Mouse (Mus musculus) intestine, embryonic 14.5 days (tissue): ENCODE results near the gene Nkrf. TPM values are rescaled to one million over a fixed set of nuclear protein-coding genes. Genes with fewer than 3 reads are reported as not detected.
"Not testable (repeated sequence)": the region's sequence is repeated elsewhere in the genome, so short reads cannot be mapped to it uniquely, and the experiment has no call there.

Experiments used
- ATAC-seq: fragments of 200-750 bp; cut with Nextera tagmentation; replicated peaks from 2 replicates; pipeline ENCODE4 v1.8.0; 2017; ENCODE audit warnings: low read depth, moderate number of reproducible peaks, moderate TSS enrichment, moderate library complexity; ENCODE audit not compliant: low FRiP score, low TSS enrichment
- DNase-seq: peaks from one replicate; pipeline ENCODE4 v3.0.0-alpha.2; 2018; ENCODE audit warnings: low spot score
- H3K27ac ChIP-seq: fragments of 300-500 bp; sonication (generic); 2 replicates; pipeline ENCODE4 v1.5.1; 2014; ENCODE audit warnings: low read depth, mild to moderate bottlenecking, control low read depth
- H3K27me3 ChIP-seq: fragments of 300-500 bp; sonication (generic); replicated peaks from 2 replicates; pipeline ENCODE4 v1.6.1; 2014; ENCODE audit warnings: low read length, control low read depth; ENCODE audit not compliant: control insufficient read depth, insufficient read depth
- H3K36me3 ChIP-seq: fragments of 300-500 bp; sonication (generic); 2 replicates; pipeline ENCODE4 v1.6.1; 2014; ENCODE audit warnings: low read length, control low read depth; ENCODE audit not compliant: control insufficient read depth, insufficient read depth
- H3K4me1 ChIP-seq: fragments of 300-500 bp; sonication (generic); replicated peaks from 2 replicates; pipeline ENCODE4 v1.6.1; 2014; ENCODE audit warnings: low read length, control low read depth, mixed read lengths; ENCODE audit not compliant: control insufficient read depth, insufficient read depth
- H3K4me2 ChIP-seq: fragments of 300-500 bp; sonication (generic); 2 replicates; pipeline ENCODE4 v1.6.1; 2014; ENCODE audit warnings: low read length
- H3K4me3 ChIP-seq: fragments of 300-500 bp; sonication (generic); 2 replicates; pipeline ENCODE4 v1.5.1; 2014; ENCODE audit warnings: low read depth, low read length, control low read depth, mixed read lengths
- H3K9ac ChIP-seq: fragments of 300-500 bp; sonication (generic); 2 replicates; pipeline ENCODE4 v1.6.1; 2014; ENCODE audit warnings: mild to moderate bottlenecking, low read length
- H3K9me3 ChIP-seq: fragments of 300-500 bp; sonication (generic); 2 replicates; pipeline ENCODE4 v1.6.1; 2016; ENCODE audit warnings: low read length, control low read depth; ENCODE audit not compliant: control insufficient read depth
- WGBS: fragments of 180-500 bp; shearing (Covaris S2); extraction: QIAGEN DNeasy Blood & Tissue Kit; methylation state at CpG from one replicate; pipeline ENCODE4 v1.1.7; 2014; 5-methylcytosine and 5-hydroxymethylcytosine counted together
- polyA plus RNA-seq: library from polyadenylated mRNA; unstranded; fragments of >200 nt; fragmentation: Nextera tagmentation; extraction: Ambion mirVana; gene quantifications from 2 replicates; pipeline ENCODE4 v1.2.1, GENCODE M21; 2014

The Nkrf gene
- polyA plus RNA-seq, 1 experiment from 2014 or later: 3.6 TPM

DNA sequence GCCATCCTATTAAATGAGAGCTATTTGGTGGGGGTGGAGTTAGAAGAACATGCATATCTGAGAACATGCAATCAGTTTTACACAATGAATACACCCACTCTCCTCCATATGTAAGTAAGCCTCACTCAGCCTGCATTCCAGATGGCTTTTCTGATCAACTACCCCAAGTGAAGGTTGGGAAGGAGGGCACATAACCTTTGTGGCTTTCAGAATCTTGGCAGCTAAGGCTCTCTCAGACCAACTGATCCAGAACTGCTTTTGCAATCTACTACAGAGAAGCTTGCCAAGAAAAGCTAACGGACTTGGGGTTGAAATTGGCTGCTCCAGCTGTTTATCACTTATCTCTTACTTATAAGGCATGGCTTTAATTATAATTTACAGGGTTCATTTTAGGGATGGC is 15.1 kb upstream of the Nkrf start:
- ATAC-seq (no peak), DNase-seq (no peak)
- 67% methylated on average over 1 of the region's 1 CpGs for WGBS
- Histone ChIP-seq H3K36me3 (no peaks in the 10 kb centered on the region), H3K4me3 (no peak overlapping the region), H3K4me2 (no peak overlapping the region), H3K9me3 (no peaks in the 10 kb centered on the region), H3K27ac (no peak overlapping the region), H3K9ac (no peak overlapping the region), H3K4me1 (no peaks in the 10 kb centered on the region), H3K27me3 (no peaks in the 10 kb centered on the region)

DNA sequence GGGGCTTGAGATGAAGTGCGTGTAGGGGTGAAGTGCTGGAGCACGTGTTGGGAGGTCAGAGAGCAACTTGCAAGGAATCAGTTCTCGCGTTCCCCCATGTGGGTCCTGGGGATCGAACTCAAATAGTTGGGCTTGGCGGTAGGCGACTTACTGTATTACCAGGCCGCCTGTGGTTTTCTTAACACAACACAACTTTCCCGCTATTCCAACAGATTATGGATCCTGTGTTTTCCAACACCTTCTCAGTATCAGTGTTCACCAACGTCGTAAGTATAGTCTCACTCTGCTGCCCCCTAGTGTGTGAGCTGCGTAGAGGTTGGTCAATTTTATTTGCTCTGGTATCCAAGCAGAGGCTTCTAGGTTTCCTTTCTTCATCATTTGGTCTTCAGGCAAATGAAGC is 8.6 kb upstream of the Nkrf start:
- Histone ChIP-seq H3K9ac (no peak overlapping the region), H3K36me3 (no peaks in the 10 kb centered on the region), H3K4me3 (no peak overlapping the region), H3K27ac (no peak overlapping the region), H3K4me1 (no peaks in the 10 kb centered on the region), H3K9me3 (no peaks in the 10 kb centered on the region), H3K4me2 (no peak overlapping the region), H3K27me3 (no peaks in the 10 kb centered on the region)
- ATAC-seq (no peak), DNase-seq (peak; percentile 69)
- WGBS: 49% methylated on average over 12 of the region's 12 CpGs

DNA sequence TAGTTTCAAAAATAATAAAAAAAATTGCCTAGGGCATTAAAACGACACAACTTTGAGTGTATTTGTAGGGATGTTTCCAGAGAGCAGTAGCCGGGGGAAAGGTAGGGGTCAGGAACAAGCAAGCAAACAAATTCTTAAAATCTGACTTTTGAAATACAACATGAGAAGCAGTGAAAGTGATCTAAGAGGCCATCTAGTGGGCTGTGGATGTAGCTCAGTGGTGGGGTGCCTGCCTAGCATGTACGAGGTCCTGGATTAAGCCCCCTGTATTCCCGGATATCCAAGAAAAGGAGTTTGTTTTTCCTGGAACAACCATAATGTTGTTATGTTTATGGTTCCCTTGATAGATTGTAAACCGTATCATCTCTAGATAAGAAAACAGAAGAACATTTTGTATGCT is 3.8 kb upstream of the Nkrf start:
- Histone ChIP-seq H3K4me2 (no peak overlapping the region), H3K9ac (no peak overlapping the region), H3K36me3 (no peaks in the 10 kb centered on the region), H3K4me1 (no peaks in the 10 kb centered on the region; the same call in 1 of the 2 replicates), H3K27me3 (no peaks in the 10 kb centered on the region), H3K9me3 (no peaks in the 10 kb centered on the region), H3K27ac (no peak overlapping the region), H3K4me3 (no peak overlapping the region)
- ATAC-seq: no peak
- 31% methylated on average over 5 of the region's 5 CpGs for WGBS
- no peak for DNase-seq

DNA sequence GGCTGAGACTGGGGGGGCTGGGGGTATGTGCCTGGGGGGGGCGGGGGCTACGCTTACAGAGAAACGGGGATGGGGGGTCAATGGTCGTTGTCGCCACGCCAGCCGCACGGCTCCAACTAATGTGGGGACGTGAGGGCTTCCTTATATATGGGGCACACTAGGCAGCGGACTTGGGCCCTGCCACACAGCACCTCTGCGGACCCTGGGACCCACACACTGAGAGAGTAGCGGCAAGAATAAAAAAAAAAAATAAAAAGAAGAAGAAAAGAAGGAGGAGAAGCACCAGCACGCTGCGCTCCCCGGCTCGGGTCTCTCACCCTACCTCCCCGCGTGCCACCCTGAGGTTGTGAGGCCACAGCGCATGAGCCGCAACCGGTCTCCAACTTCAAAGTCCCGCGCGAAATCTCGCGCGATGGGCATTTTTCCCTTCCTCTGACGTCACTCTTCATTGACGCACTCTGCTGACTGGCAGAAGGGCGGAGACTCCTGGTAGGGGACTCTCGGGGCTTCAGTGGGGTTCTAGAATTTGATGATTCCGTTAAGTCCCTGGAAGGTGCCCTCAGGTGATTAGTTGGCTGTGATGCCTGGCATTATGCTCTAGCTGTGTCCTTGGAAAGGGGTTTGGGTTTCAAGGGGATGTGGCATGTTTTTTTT is 543 bp upstream of the Nkrf start:
- Histone ChIP-seq H3K4me1 (no peaks in the 10 kb centered on the region; the same call in 1 of the 2 replicates), H3K27me3 (no peaks in the 10 kb centered on the region), H3K9ac (peak overlapping the region; percentile 55), H3K36me3 (no peaks in the 10 kb centered on the region), H3K27ac (peak overlapping the region; percentile 27; the same call in 1 of the 2 replicates), H3K9me3 (no peaks in the 10 kb centered on the region), H3K4me3 (peak overlapping the region; percentile 46), H3K4me2 (peak overlapping the region; percentile 60)
- DNase-seq (peak; percentile 90), ATAC-seq (peak; percentile 91)
- 22% methylated on average over 31 of the region's 32 CpGs for WGBS

DNA sequence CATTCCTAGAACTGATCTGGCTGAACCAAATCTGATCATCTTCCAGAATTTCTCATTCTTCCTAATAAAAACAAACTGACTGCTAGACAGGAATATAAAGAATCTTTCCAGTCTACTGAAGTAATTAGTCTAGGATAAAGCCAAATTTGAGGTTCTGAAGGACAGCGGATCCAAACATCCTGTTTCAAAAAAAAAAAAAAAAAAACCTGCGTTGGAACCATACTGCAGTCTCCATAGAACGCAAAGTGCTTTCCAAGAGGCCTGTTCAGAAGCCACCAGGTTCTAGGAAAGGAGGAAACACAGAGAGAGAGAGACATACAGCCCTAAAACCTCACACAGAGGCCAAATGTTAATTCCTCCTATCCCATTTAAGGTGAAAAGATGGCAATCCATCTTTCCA is 1.0 kb downstream of the Nkrf start:
- WGBS: 32% methylated on average over 3 of the region's 3 CpGs
- no peak overlapping the region for H3K9ac ChIP-seq
- no peaks in the 10 kb centered on the region for H3K9me3 ChIP-seq
- DNase-seq: no peak
- peak overlapping the region; percentile 46 for H3K4me3 ChIP-seq
- H3K27me3 ChIP-seq: no peaks in the 10 kb centered on the region
- no peaks in the 10 kb centered on the region; the same call in 1 of the 2 replicates for H3K4me1 ChIP-seq
- H3K27ac ChIP-seq: no peak overlapping the region
- no peaks in the 10 kb centered on the region for H3K36me3 ChIP-seq
- peak overlapping the region; percentile 60 for H3K4me2 ChIP-seq
- ATAC-seq: no peak

DNA sequence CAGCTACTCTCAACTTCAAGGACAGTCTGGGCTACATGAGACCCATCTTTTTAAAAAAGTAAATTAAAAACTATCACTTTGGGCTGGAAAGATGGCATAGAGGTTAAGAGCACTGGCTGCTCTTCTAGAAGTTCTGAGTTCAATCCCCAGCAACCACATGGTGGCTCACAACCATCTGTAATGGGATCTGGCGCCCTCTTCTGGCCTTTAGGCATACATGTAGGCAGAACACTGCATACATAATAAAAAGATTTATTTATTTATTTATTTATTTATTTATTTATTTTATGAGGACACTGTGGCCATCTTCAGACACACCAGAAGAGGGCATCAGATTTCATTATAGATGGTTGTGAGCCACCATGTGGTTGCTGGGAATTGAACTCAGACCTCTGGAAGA is 3.8 kb downstream of the Nkrf start:
- not testable (repeated sequence) for H3K9me3 ChIP-seq, H3K4me3 ChIP-seq, ATAC-seq, H3K9ac ChIP-seq, H3K4me1 ChIP-seq, DNase-seq, H3K27me3 ChIP-seq, H3K4me2 ChIP-seq, H3K27ac ChIP-seq, H3K36me3 ChIP-seq
- WGBS: 40% methylated on average over 1 of the region's 1 CpGs

DNA sequence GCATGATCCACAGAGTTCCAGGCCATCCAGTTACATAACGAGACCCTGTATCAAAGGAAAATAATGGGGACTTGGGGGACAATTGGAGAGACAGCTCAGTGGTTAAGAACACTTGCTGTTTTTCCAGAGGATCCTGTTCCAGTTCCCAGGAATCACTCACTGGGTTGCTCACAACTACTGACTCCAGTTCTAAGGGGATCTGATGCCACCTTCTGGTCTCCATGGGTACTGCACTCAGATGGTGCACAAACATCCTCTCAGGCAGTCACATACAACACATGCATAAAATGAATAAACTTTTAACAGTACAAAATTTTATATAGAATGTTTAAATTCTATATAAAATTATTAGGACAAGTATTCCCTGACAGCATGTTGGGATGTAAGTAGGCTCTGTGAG is 18.0 kb downstream of the Nkrf start:
- no peaks in the 10 kb centered on the region for H3K4me1 ChIP-seq
- WGBS: 100% methylated on average over 1 of the region's 1 CpGs
- H3K9me3 ChIP-seq: no peaks in the 10 kb centered on the region
- H3K9ac ChIP-seq: no peak overlapping the region
- no peak overlapping the region for H3K4me3 ChIP-seq
- peaks cover 16% of the 10 kb centered on the region for H3K36me3 ChIP-seq
- no peak overlapping the region for H3K4me2 ChIP-seq
- H3K27me3 ChIP-seq: no peaks in the 10 kb centered on the region
- no peak for DNase-seq
- ATAC-seq: no peak
- H3K27ac ChIP-seq: no peak overlapping the region

DNA sequence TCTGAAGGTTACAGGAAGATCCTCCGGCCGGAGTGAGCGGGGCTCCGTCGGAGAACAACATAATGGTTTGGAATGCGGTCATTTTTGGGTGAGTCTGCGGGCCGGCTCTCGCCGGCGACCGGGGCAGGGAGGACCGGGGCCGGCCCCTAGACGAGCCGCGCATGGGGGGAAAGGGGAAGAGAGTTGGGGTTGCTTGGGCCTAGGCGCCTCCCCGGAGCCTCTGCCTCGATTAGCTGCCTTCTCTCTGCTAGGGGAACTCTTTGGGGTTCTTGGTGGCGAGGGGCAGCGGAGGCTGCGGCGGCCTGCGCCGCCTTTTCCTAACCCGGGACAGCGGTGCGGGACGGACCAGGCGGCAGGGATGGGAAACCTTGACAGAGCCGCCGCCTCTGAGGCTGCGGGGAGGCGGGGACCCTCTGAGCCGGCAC is 28.0 kb downstream of the Nkrf start:
- no peaks in the 10 kb centered on the region for H3K27me3 ChIP-seq
- H3K9ac ChIP-seq: peak overlapping the region; percentile 68
- H3K9me3 ChIP-seq: no peaks in the 10 kb centered on the region
- peak overlapping the region; percentile 43; the same call in 1 of the 2 replicates for H3K27ac ChIP-seq
- peak overlapping the region; percentile 56 for H3K4me3 ChIP-seq
- H3K4me2 ChIP-seq: peak overlapping the region; percentile 55
- H3K36me3 ChIP-seq: 0 out of 2 replicates have a peak, but pooled peaks cover 5% of the 10 kb centered on the region
- no peak for DNase-seq
- WGBS: 18% methylated on average over 31 of the region's 36 CpGs
- no peak for ATAC-seq
- no peaks in the 10 kb centered on the region; the same call in 1 of the 2 replicates for H3K4me1 ChIP-seq

DNA sequence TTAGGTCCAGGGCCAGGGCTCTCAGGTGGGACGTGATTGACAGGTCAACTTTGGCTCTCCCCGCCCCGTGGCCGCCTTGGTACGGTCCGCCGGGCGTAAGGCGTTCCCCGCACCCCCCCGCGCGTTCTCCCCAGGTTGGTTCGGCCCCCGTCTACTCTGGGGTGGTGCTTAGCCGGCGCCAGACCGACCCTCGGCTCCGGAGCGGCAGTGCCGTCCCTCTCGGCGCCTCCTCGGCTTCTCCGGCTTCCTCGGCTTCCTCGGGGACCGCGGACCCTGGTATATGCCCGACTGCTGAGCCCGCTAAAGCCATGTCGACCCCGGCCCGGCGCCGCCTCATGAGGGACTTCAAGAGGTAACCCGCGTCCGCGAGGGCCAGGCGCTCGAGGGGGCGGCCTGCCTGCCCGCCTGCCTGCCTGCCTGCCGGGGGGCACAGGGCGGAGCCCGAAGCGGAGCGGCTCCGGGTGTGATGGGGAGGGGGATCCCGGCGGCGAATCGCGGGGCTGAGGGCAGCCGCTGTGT is 28.5 kb downstream of the Nkrf start:
- 0 out of 2 replicates have a peak, but pooled peaks cover 1% of the 10 kb centered on the region for H3K36me3 ChIP-seq
- H3K27ac ChIP-seq: peak overlapping the region; percentile 43; the same call in 1 of the 2 replicates
- DNase-seq (peak; percentile 90), ATAC-seq (peak; percentile 96)
- WGBS: 19% methylated on average over 57 of the region's 57 CpGs
- H3K4me2 ChIP-seq: peak overlapping the region; percentile 55
- H3K27me3 ChIP-seq: no peaks in the 10 kb centered on the region
- H3K4me1 ChIP-seq: no peaks in the 10 kb centered on the region; the same call in 1 of the 2 replicates
- peak overlapping the region; percentile 68 for H3K9ac ChIP-seq
- peak overlapping the region; percentile 56 for H3K4me3 ChIP-seq
- no peaks in the 10 kb centered on the region for H3K9me3 ChIP-seq
